Mouse (Mus musculus) frontal cortex, postnatal 14 days (tissue): ENCODE data around the gene Olfr494.

Experiments
- DNase-seq, 2 experiments: peaks; one replicate each; pipeline ENCODE4 v3.0.0; 2022; ENCODE audit warnings: low spot score in 2 of 2

Gene Olfr494

DNA sequence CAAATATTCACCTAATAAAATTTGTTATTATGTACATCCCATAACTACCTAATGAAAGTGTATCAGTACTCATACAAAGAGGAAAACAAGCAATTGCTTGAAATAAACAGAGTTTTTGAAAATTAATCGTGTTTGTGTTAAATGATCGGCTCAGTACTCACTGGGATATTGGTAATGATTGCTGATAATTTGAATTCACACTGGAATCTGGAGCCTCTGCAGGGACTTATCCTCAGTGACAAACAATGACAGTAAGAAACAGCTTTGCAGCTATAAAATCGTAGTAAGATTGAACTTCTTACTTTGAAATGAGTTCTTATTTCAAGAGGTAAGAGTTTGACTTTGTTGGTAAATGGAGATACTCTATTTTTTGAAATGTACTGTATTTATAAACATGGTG is at the start of gene Olfr494:
Gene Olfr494 (plus strand): TSS at position 301 of the 400 bp plus-strand sequence.
- no peak for DNase-seq

DNA sequence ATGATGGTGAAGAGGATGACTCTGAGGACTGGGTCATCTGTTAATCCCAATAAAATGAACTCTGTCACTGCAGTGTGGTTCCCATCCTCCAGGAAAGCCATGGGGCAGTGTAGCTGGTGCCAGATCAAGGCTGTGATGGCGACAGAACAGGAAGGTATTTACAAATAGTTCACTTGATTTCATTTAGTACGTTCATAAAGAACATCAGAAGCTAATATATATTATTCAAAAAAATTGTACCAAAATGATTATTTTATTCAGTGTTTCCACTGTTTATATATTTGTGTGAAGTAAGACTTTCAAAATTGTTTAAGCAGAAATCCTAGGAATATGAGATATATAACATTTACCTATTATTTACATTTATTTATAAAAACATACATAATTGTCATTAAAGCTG is 41.6 kb upstream of the Olfr494 start, which contains the start of gene Olfr492:
Gene Olfr492 (minus strand): TSS at position 101 of the 400 bp plus-strand sequence.
- DNase-seq = no peak

DNA sequence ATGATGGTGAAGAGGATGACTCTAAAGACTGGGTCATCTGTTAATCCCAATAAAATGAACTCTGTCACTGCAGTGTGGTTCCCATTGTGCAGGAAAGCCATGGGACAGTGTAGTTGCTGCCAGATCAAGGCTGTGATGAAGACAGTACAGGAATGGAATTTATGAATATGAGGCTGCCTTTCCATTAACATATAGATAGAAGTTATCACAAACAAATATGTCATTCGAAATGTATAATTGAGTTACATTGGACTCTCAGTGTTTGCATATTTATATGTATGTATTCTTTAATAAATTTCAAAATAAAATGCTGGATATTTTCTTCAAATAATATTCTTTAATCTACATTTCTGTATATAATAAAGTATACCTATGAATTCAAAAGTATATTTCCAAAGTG is 18.3 kb upstream of the Olfr494 start, which contains the start of gene Olfr493:
Gene Olfr493 (minus strand): TSS at position 101 of the 400 bp plus-strand sequence.
- DNase-seq = no peak

DNA sequence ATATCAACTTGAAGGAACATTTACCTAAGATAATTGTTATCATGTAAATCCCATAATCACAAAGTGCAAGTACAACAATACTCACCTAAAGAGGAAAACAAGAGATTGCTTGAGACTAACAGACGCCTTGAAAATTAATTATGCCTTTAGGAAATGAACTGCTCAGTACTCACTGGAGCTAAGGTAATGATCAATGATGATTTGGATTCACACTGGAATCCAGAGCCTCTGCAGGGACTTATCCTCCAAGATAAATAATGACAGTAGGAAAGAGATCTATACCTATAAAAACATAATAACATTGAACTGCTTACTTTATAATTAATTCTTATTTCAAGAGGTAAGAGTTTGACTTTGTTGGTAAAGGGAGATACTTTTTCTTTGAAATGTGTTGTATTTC is 27.7 kb downstream of the Olfr494 start, which contains the start of gene Olfr495:
Gene Olfr495 (plus strand): TSS at position 301 of the 400 bp plus-strand sequence.
- DNase-seq = no peak
